Mouse (Mus musculus) spleen, adult 2 months (tissue): Measurements from ENCODE around the gene Zdhhc17.

Experiments used
- CTCF ChIP-seq: fragments of 200-500 bp; IDR thresholded peaks from 2 replicates; pipeline ENCODE4 v1.5.1; 2011; ENCODE audit warnings: mild to moderate bottlenecking, inconsistent platforms; ENCODE audit not compliant: insufficient read depth, insufficient read length, insufficient replicate concordance; ENCODE audit errors: extremely low read depth
- POLR2A ChIP-seq: fragments of 200-500 bp; IDR thresholded peaks from 2 replicates; pipeline ENCODE4 v1.6.1; 2011; ENCODE audit warnings: low read depth, low read length, inconsistent platforms

GRCm38 (mm10) chr10:110992047-110992431 lies 17.9 kb downstream of the Zdhhc17 start:
- no peak for TF ChIP-seq CTCF
- TF ChIP-seq POLR2A: no peak
